Mouse (Mus musculus) adrenal gland, postnatal 0 days (tissue): ENCODE results near the gene Pcnt. TPM values are rescaled to one million over a fixed set of nuclear protein-coding genes. Genes with fewer than 3 reads are reported as not detected.

Experiments
- polyA plus RNA-seq: library from polyadenylated mRNA; unstranded; fragments of >200 nt; fragmentation: Nextera tagmentation; extraction: Ambion mirVana; gene quantifications from 2 replicates; pipeline ENCODE4 v1.2.1, GENCODE M21; 2015

Gene Pcnt
- polyA plus RNA-seq: 4.5 and 6.9 TPM in 2 replicates

GRCm38 (mm10) chr10:76442178-76443088, at the start of gene Pcnt:
Pcnt (minus strand) TSS chr10:76442786.

GRCm38 (mm10) chr10:76468203-76469162, 25.9 kb upstream of the Pcnt start, which contains the start of the genes Mcm3ap and Ybey:
Mcm3ap (plus strand) TSS chr10:76468927.
Ybey (minus strand) TSS chr10:76469114.

DNA sequence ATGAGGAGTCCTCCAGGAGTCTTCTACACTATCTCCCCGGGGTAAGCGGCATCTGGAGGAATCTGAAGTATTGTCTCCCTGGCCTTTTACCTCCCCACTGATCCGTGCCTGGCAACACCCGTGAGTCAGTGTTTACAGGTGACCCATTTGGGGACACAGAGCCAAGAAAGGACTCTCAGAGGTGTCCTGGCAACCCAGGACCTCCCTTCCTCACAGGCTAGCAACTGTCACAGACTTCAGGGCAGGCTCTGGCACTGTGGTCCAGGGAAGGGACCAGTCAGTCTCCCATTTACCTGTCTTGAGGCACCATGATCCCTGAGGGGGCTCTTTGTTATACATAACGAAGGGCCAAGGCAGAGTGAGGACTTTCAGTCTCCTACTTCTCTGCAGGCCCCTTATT, 6.3 kb upstream of the Pcnt start, which contains the start of gene 2610028H24Rik:
Gene 2610028H24Rik, plus strand, starts transcription at position 231 of the 400 bp plus-strand sequence.

GRCm38 (mm10) chr10:76440281-76440680, 2.3 kb downstream of the Pcnt start, which contains the start of gene AC141477.1:
AC141477.1 (minus strand) TSS chr10:76440444.

GRCm38 (mm10) chr10:76344711-76345539, 97.7 kb downstream of the Pcnt start, which contains the start of gene Dip2a:
Dip2a (minus strand) TSS chr10:76345291.

Other genes starting within 250 kb of the Pcnt start
- 35.6 and 48.4 TPM in 2 replicates for gene Prmt2, start 204.9 kb downstream of the Pcnt start, polyA plus RNA-seq
- gene S100b, start 188.9 kb downstream of the Pcnt start, polyA plus RNA-seq: 4.5 and 6.1 TPM in 2 replicates
- gene Dip2a, start 97.5 kb downstream of the Pcnt start, polyA plus RNA-seq: 6.9 and 8.5 TPM in 2 replicates
- gene AC141477.1, start 2.3 kb downstream of the Pcnt start, polyA plus RNA-seq: 2.8 TPM in 1 of 2 replicates, not detected in the other
- gene 2610028H24Rik, start 6.3 kb upstream of the Pcnt start, polyA plus RNA-seq: not detected in 2 replicates
- 31.9 and 38.5 TPM in 2 replicates for gene Mcm3ap, start 26.1 kb upstream of the Pcnt start, polyA plus RNA-seq
- 6.7 and 6.8 TPM in 2 replicates for gene Ybey, start 26.3 kb upstream of the Pcnt start, polyA plus RNA-seq
- gene Lss, start 88.8 kb upstream of the Pcnt start, polyA plus RNA-seq: 9.2 and 10.3 TPM in 2 replicates
- gene Spatc1l, start 119.5 kb upstream of the Pcnt start, polyA plus RNA-seq: not detected in 2 replicates
- 4.3 and 5.1 TPM in 2 replicates for gene Ftcd, start 132.9 kb upstream of the Pcnt start, polyA plus RNA-seq
- gene Col6a2, start 180.8 kb upstream of the Pcnt start, polyA plus RNA-seq: 110 and 161 TPM in 2 replicates